Mouse (Mus musculus): ENCODE data around the gene Prrt2.
A peak's percentile ranks its signal among the peaks of the same experiment; 100 is the strongest.

The Prrt2 gene

DNA sequence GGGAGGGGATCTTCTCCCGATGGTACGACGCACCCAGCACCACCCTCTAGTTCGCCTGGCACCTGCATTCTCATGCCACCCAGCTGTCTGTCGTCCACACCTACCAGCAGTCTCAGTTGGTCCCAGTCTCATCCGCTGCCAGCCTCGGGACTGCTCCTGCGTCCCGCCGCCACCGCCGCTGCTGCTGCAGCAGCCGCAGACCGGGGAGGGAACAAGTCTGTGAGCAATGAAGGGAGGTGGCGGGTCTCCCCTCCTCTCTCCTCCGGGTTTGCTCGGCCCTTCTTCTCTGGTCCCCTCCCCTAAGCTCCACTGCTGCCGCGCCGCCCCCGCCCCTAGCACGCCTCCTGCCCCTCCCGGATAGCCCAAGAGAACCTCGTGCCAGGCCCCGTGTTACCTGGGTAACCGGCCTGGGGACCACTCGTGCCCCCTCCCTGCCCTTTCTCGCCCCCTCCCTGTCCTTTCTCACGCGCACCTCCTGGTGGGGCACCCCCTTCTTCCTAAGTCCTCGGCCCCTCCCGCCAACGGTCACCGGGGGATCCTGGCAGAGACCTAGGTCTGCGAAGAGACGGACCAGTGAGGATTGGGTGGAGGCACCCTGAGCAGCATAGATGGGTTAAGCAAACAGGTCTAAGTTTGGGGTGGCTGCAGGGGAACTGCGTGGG is at the start of gene Prrt2, which contains the start of gene Gm42742:
Gene Prrt2, minus strand, starts transcription at position 311 of the 662 bp plus-strand sequence.
Gene Gm42742, minus strand, starts transcription at position 197 of the 662 bp plus-strand sequence.
- DNase-seq = peak; percentile 31

DNA sequence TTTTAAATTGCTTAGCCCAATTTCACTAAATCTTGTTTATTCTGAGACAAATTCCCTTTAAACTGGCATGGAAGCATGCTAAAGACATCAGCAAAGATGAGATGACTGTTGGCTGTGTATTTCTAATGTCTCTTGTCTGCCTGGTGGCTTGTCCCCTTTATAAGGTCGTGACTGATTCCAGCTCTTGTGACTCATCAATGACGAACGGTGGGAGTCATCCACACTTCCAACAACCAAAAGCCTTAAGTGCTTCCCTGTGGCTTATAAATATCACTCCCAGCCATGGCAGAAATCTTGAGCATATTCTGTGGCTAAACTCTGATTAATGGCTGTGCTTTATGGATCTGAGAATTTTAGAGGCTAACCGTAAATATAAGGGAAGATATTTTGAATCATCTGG is 45.3 kb upstream of the Prrt2 start:
- no peak for DNase-seq

GRCm38 (mm10) chr7:127065538-127065937 is 44.5 kb upstream of the Prrt2 start:
- DNase-seq = no peak

GRCm38 (mm10) chr7:127055026-127055585 is 34.1 kb upstream of the Prrt2 start:
- DNase-seq = no peak

DNA sequence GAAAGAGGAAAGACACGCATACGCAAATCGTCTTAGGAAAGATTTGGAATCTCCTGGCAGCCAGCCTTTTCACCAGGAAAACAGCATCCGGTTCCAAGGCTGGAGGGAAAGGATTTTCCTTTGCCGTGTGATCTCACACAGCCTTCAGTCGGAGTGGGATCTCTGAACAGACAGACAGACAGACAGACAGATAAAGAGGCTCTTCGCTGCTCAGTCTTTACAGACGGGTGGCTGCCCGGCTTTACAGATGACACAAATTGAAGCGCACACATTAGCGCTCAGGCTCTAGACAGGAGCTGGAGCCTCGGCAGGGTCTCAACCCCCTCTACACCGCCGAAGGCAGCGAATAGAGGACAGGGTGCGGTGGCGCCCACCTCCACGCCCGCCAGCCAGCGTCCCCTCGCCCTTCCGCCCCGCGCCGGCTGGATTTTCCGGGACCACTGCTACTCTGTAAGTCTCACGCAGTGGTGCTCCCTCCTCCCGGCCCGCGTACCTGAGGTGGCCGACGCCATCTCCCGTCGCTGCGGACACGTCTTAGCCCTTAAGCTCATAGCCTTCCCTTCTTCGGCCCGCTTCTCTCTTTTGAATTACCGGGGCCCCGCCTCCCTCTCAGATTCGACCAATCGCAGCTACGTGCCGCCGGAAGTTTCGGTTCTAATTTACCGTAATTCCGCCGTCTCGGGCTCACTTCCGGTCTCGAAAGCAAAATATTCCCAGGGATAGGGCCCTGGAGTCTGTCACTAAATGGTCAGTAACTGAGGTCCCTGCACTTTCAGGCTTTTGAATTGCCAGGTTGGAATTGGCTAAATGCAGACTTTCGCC is 21.1 kb upstream of the Prrt2 start, which contains the start of gene Kif22:
Gene Kif22, minus strand, starts transcription at position 621 of the 822 bp plus-strand sequence.
- DNase-seq = peak; percentile 93

- no peak for DNase-seq
These were observed 10.2 kb upstream of the Prrt2 start for GRCm38 (mm10) chr7:127031244-127031643.

DNA sequence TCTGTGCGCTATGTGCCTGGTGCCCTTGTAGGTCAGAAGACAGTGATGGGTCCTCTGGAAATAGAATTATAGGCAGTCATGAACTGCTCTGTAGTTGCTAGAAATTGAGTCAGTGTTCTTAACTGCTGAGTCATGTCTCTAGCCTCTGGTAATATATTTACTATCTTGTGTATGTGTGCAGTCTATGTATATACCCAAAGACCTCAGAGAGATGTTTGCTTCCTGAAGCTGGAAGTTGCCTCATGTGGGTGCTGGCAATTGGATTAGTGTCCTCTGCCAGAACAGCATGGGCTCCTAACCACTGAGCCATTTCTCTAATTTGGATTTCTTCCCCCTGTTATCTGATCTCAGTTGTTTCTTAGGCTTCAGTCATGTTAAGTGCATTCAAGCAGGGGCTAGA is 9.2 kb upstream of the Prrt2 start:
- DNase-seq = no peak

- no peak for DNase-seq
These were observed 6.9 kb upstream of the Prrt2 start for GRCm38 (mm10) chr7:127027885-127028284.

DNA sequence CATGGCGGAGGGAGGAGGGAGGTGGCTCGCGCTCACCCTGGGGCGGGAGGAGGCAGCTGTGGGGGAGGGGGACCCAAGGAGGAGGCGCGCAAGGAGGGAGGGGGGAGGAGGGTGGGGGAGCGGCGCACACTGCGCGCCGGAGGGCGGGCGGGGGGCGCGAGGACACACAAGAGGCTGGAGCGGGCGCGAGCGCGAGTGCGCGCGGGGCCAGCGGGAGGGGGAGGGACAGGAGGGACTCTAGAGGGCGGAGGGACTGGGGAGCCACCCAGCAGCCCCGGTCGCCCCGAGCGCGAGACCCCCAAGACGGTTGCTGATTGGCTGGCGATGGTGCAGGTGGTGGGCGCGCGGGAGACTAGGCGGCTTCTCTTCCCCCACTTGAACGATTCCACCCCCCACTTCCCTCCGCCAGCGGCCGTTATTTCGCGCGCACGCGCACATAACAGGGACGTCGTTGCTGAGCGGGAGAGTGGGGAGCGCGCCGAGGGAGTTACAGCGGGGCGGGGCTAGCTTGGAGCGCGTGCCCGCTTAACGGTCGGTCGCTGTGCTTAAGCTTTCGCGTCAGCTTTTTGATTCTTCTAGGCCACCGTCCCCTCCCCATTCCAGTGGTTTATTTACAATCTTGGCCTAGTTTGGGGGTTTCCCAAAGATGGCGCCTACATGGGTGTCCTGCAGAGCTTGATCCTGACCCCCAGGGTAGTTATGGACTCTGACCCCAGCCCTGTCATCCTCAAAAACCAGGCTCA is 6.1 kb upstream of the Prrt2 start, which contains the start of gene Maz:
Gene Maz, minus strand, starts transcription at position 54 of the 743 bp plus-strand sequence.
- peak; percentile 100 for DNase-seq

DNA sequence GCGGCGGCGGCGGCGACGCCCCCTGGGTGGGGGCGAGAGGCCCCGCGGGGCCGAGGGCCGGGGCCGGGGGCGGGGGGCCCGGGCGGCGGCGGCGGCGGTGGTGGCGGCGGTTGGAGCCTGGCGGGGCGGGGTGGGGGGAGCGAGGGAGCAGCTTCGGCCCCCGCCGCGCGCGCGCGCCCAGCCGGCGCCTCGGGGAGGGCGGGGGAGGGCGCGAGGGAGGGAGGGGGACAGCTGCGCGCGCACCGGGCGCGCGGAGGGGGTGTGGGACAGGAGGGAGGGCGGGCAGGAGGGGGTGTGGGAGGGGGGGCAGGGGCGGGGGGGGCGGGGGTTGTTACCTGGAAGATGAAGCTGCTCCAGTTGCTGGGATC is 5.6 kb upstream of the Prrt2 start:
- no peak for DNase-seq

GRCm38 (mm10) chr7:127026161-127026600 is 5.2 kb upstream of the Prrt2 start:
- peak; percentile 85 for DNase-seq

GRCm38 (mm10) chr7:127025556-127026160 is 4.6 kb upstream of the Prrt2 start:
- DNase-seq = peak; percentile 54

DNA sequence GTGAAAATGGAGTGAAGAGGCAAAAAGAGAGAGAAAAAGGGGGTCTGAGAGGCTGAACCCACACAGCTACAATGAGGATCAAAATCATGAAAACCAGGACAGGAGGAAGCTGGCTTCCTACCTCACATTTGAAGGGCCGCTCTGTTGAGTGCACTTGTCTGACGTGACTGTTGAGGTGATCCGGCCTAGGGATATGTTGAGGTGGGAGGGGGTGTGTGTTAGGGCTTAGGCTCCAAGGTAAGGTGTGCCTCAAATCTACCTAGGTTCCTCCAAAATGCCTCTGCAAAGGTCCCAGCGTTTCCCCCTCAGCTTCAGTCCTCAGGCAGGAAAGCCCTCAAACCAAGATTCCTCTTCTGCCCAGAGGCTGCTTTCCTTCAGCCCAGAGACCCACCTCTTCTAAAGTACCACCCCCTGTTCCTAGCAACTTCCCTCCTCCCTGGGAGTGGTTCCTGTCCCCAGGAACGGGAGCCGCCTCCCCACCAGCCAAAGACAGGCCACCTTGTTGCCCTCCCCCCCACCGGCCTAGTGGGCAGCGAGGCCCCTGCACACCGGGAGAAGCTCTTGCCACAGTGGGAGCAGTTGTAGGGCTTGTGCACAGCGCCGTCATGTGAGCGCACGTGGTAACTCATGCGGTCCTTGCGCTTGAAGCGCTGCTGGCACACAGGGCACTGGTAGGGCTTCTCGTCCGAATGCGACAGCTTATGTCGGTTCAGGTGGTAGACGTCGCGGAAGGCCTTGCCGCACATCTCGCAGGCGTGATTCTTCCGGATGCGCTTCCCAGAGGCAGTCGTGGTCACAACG is 3.9 kb upstream of the Prrt2 start:
- DNase-seq = peak; percentile 89

DNA sequence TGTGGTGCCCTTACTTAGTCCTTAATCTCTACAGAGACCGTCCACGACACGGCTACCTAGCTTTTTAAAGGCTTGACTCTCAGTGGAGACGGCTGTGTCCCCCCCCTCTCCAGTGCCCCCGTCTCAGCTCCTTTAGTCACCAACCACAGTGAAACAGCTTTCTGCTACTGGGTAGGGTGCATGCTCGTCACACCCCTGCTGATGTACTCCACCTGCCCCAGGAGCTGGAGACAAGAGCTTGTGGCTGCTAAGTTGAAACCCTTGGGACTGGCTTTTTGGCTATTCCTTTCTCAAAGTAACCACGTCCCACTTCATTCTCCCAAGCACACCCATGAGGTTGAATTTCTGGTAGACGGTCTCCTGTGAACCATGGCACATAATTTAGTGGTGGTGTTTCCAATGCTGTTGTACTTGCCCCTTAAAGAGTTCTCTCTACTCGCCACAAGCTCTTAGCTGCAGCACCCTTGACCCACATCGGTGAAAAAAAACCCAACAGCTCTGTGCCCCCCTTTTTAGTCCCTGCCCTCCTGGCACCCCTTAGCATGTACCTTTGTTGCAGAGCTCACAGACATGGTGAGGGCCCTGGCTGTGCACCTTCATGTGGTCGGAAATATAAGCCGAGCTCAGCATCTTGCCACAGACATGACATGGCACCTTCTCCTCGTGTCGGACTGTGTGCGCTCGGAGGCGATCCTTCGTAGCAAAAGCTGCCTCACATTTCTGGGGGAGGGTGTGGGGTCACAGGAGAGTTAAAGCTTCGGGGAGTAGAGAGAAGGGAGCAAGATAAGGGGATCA is 3.1 kb upstream of the Prrt2 start:
- no peak for DNase-seq

DNA sequence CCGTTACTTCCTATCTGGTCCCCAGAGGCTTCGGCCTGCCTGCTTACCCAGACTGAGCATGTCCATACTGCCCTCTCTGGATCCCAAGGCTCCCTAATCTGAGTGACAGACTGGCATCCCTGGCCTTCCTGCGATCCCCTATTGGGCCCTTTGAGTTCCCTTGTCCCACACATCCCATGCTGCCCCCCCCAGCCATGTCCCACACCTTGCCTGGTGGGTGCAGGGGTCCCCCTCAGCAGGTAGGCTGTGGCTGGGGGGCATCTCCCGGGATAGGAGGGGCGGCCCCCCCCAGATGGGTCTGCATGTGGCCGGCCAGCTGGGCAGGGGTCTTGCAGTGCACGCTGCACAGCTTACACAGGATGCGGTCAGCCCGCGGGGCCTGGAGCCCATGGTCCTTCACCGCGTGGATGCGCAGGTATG is 2.3 kb upstream of the Prrt2 start:
- DNase-seq = no peak

DNA sequence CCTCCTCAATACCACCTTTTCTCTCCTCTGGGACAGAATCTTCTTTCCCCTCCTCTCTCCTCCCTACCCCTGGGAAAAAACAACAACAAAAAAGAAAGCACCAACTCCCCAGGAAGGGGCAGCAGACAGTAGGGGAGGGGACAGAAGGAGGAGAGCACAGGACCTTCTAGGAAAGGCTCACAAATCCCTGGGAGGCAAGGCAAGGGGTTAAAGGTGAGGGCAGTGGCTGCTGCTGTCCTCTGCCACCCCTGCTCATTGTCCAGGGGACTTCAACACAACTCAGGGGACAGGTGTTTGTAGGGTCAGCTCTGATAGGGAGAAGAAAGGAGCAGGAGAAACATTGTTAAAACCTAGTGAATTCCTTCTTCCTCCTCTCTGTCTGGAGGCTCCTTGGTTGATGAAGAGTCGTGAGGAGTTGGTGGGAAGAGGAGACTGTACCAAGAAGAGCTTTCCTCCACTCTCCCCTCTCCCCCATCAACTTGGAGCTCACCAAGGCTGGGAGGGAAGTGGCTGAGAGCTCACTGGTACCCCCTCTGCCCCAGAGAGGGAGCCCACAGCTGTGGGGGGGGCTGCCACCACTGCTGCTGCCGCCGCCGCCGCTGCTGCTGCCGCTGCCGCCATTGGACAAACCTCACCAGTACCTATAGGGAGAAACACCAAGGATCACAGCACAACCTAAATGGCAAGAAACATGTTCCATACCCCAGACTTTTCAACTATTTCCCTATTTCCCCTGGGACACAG is 1.7 kb upstream of the Prrt2 start:
- no peak for DNase-seq

GRCm38 (mm10) chr7:127021563-127022527 is 834 bp upstream of the Prrt2 start:
- no peak for DNase-seq

DNA sequence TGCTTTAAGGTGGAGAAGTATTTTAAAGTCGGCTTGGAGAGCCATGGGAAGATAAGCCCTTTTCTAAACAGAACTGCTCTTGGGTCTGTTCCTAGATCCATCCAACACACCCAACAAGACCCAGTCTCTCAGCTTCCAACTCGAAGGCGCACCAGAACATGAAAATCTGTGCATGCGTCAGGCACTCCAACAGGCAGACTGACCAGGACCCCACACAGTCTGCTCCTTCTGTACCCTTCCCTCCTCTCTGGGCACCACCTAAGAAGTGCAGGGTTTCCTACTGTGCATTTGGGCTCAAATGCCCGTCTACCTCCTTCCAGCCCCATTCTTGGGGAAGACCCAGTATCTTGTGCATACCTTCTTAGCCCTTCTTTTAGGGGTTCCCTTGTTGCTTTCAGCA is 520 bp downstream of the Prrt2 start:
- DNase-seq = no peak

DNA sequence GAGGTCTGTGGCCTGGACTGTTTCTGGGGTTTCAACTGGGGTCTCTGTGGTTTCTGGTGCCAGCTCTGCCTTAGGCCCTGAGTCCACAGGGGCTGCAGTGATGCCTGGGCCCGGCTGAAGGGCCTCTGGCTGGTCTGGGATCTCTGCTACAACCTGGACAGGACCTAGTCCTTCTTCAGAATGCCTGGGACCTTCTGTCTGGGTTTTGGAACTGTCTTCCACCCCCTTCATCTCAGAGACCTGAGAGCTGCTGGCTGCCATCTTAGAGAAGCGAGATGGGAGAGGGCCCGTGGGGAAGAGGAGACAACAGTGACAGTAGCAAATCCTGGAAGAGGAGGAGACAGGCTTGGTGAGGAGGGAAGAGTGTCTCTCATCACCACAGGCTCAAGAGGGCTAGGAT is 980 bp downstream of the Prrt2 start:
- no peak for DNase-seq
